Mouse (Mus musculus) liver, adult 2 months (tissue): ENCODE results near the gene Lbx1.

ENCODE experiments used
- CTCF ChIP-seq: fragments of 200-500 bp; IDR thresholded peaks from 2 replicates; pipeline ENCODE4 v1.5.1; 2011; ENCODE audit warnings: low read depth, low read length, control low read depth
- POLR2A ChIP-seq: fragments of 200-500 bp; IDR thresholded peaks from 2 replicates; pipeline ENCODE4 v1.6.1; 2011; ENCODE audit warnings: low read length, control low read depth; ENCODE audit not compliant: insufficient read depth; ENCODE audit errors: extremely low read depth

- TF ChIP-seq CTCF (no peak), POLR2A (no peak)
These were observed 5.4 kb downstream of the Lbx1 start for GRCm38 (mm10) chr19:45230201-45230611.
